8 mouse cellular contexts compared by ENCODE assay signal in the genomic region with DNA sequence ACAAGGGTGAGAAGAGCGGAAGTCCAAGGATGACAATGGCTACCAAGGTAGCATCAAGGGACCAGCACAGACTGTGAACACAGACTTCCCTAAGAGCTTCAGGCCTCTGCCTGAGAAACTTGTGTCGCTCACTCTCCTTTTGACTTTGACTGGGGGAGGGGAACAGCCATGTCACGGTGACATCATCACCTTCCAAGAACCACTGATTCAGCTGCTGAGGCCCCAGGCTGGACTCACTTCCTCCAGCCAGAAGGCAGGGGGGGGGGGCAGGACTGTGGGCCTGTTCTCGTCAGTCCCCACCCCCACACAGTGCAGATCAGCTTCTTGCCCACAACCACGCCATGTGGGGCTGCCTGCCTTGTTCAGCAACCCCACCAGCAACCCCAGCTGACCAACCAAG. TPM values are rescaled to one million over a fixed set of nuclear protein-coding genes. Genes with fewer than 3 reads are reported as not detected.
DNase-seq lines count a peak whose midpoint lies in the region; ATAC-seq lines count a peak whose summit lies in the region.

No protein-coding gene starts in this region.

- H3K27ac ChIP-seq in neural tube, embryonic 11.5 days (ENCODE audit: low read depth, low read length) = no peak overlapping the region
- H3K27ac ChIP-seq in neural tube, embryonic 15.5 days (replicated peaks) = no peak overlapping the region
- H3K27ac ChIP-seq in heart, embryonic 11.5 days (ENCODE audit: low read depth, low read length) = peak overlapping the region; percentile 7; the same call in 1 of the 2 replicates

- H3K9ac ChIP-seq in neural tube, embryonic 11.5 days (ENCODE audit: low read length) = no peak overlapping the region
- H3K9ac ChIP-seq in neural tube, embryonic 15.5 days (replicated peaks) = no peak overlapping the region
- no peak overlapping the region for H3K9ac ChIP-seq in heart, embryonic 11.5 days (ENCODE audit: low read depth, low read length)

- H3K9me3 ChIP-seq in neural tube, embryonic 11.5 days (ENCODE audit: control insufficient read depth, low read length) = no peaks in the 10 kb centered on the region
- H3K9me3 ChIP-seq in neural tube, embryonic 15.5 days (replicated peaks) = no peaks in the 10 kb centered on the region
- no peaks in the 10 kb centered on the region for H3K9me3 ChIP-seq in heart, embryonic 11.5 days (replicated peaks; ENCODE audit: control insufficient read depth, low read length)

- no peak overlapping the region for H3K4me3 ChIP-seq in neural tube, embryonic 11.5 days (ENCODE audit: low read depth, low read length)
- H3K4me3 ChIP-seq in neural tube, embryonic 15.5 days (replicated peaks) = no peak overlapping the region
- no peak overlapping the region for H3K4me3 ChIP-seq in heart, embryonic 11.5 days (ENCODE audit: low read depth, low read length)

- peak; percentile 45 for DNase-seq in neural tube, embryonic 11.5 days (ENCODE audit: low spot score)
- DNase-seq in adrenal gland, postnatal 25 days = peak; percentile 30
- peak; percentile 62 to 75 for DNase-seq in left cerebral cortex, postnatal 14 days (ENCODE audit: low spot score in 2 of 2)
- peak; percentile 45 to 65 for DNase-seq in thymus, postnatal 36 days
- DNase-seq in Muller cell, postnatal 12 days (ENCODE audit: inconsistent ontology term) = no peak

- H3K36me3 ChIP-seq in neural tube, embryonic 11.5 days (ENCODE audit: control insufficient read depth, insufficient read depth, low read length) = no peaks in the 10 kb centered on the region
- no peaks in the 10 kb centered on the region for H3K36me3 ChIP-seq in neural tube, embryonic 15.5 days
- no peaks in the 10 kb centered on the region for H3K36me3 ChIP-seq in heart, embryonic 11.5 days (ENCODE audit: control insufficient read depth, insufficient read depth, low read length)

- ATAC-seq in neural tube, embryonic 11.5 days (ENCODE audit: insufficient read depth, low FRiP score, low TSS enrichment) = peak; percentile 56; the same call in 1 of the 2 replicates
- no peak for ATAC-seq in neural tube, embryonic 15.5 days (ENCODE audit: low FRiP score)
- peak; percentile 77 for ATAC-seq in heart, embryonic 11.5 days (replicated peaks; ENCODE audit: insufficient number of reproducible peaks, low FRiP score, low TSS enrichment)
- peak; percentile 38 for ATAC-seq in megakaryocyte-erythroid progenitor cell, adult 5-6 weeks (replicated peaks; ENCODE audit: low FRiP score, low TSS enrichment, poor library complexity, severe bottlenecking)

- intact Hi-C loops in left cerebral cortex, postnatal 14 days (cut with DNase I) = no loop called here

- H3K4me2 ChIP-seq in neural tube, embryonic 11.5 days (ENCODE audit: low read depth) = no peak overlapping the region
- H3K4me2 ChIP-seq in neural tube, embryonic 15.5 days = no peak overlapping the region
- 0 out of 2 replicates have a peak overlapping the region, but pooled peaks have one; percentile 11 for H3K4me2 ChIP-seq in heart, embryonic 11.5 days

- no peaks in the 10 kb centered on the region for H3K27me3 ChIP-seq in neural tube, embryonic 11.5 days (ENCODE audit: control insufficient read depth, insufficient read depth, low read length)
- H3K27me3 ChIP-seq in neural tube, embryonic 15.5 days (replicated peaks) = no peaks in the 10 kb centered on the region
- no peaks in the 10 kb centered on the region for H3K27me3 ChIP-seq in heart, embryonic 11.5 days (ENCODE audit: control insufficient read depth, insufficient read depth, low read length)

- peaks cover 24% of the 10 kb centered on the region for H3K4me1 ChIP-seq in neural tube, embryonic 11.5 days (ENCODE audit: control insufficient read depth, insufficient read depth, low read length)
- H3K4me1 ChIP-seq in neural tube, embryonic 15.5 days = peaks cover 32% of the 10 kb centered on the region
- peaks cover 46% of the 10 kb centered on the region for H3K4me1 ChIP-seq in heart, embryonic 11.5 days (ENCODE audit: control insufficient read depth, insufficient read depth, low read length)

- WGBS in neural tube, embryonic 11.5 days = 46% methylated on average over 5 of the region's 5 CpGs
- WGBS in neural tube, embryonic 15.5 days = 47% methylated on average over 5 of the region's 5 CpGs
- 25% methylated on average over 5 of the region's 5 CpGs for WGBS in heart, embryonic 11.5 days (ENCODE audit: insufficient replicate concordance)

RNA-seq across cellular contexts. Expression of a gene that starts 49.3 kb away (rescaled TPM):
- polyA plus RNA-seq in neural tube, embryonic 11.5 days (2014; fragmentation: Nextera tagmentation; extraction: Ambion mirVana) = 17.3 and 19.3 TPM in 2 replicates
- 3.9 and 4.8 TPM in 2 replicates for polyA plus RNA-seq in neural tube, embryonic 15.5 days (2015; fragmentation: Nextera tagmentation; extraction: Ambion mirVana)
- total RNA-seq in adrenal gland, postnatal 25 days (2021) = 6.7 and 9.1 TPM in 2 replicates
- 7.3 and 7.7 TPM in 2 replicates for polyA plus RNA-seq in heart, embryonic 11.5 days (2014; fragmentation: Nextera tagmentation; extraction: Ambion mirVana)
- 10 to 100 TPM; 36.8 to 37.1 TPM for total RNA-seq in left cerebral cortex, postnatal 14 days (2021)
- 5.7 and 7.1 TPM in 2 replicates for total RNA-seq in megakaryocyte-erythroid progenitor cell, adult 5-6 weeks (2014; fragmentation: Nextera tagmentation)
- total RNA-seq in megakaryocyte-erythroid progenitor cell, adult 5-6 weeks (2017) = 7.5 and 12.7 TPM in 2 replicates
